Mouse (Mus musculus): Measurements from ENCODE around the gene Mip. TPM values are rescaled to one million over a fixed set of nuclear protein-coding genes. Genes with fewer than 3 reads are reported as not detected.

Mip gene
- polyA plus RNA-seq, 1 experiment, result not detected

GRCm38 (mm10) chr10:128214981-128215380 is 10.7 kb upstream of the Mip start:
- H3K4me3 ChIP-seq (replicated peaks; ENCODE audit: control insufficient read depth, low read depth, low read length), result no peak overlapping the region
- 63% methylated on average over 5 of the region's 5 CpGs for WGBS
- no peak for TF ChIP-seq POLR2A (IDR thresholded peaks at IDR 0.05; ENCODE audit: borderline replicate concordance, control insufficient read depth, low read depth, low read length)
- TF ChIP-seq CTCF (IDR thresholded peaks at IDR 0.05; ENCODE audit: control insufficient read depth, insufficient read depth, low read length), result no peak
- H3K27ac ChIP-seq (ENCODE audit: control insufficient read depth, insufficient read depth, low read depth, low read length, poor library complexity), result no peak overlapping the region
- no peaks in the 10 kb centered on the region; the same call in 1 of the 2 replicates for H3K4me1 ChIP-seq (ENCODE audit: control insufficient read depth, insufficient read depth, low read length)

DNA sequence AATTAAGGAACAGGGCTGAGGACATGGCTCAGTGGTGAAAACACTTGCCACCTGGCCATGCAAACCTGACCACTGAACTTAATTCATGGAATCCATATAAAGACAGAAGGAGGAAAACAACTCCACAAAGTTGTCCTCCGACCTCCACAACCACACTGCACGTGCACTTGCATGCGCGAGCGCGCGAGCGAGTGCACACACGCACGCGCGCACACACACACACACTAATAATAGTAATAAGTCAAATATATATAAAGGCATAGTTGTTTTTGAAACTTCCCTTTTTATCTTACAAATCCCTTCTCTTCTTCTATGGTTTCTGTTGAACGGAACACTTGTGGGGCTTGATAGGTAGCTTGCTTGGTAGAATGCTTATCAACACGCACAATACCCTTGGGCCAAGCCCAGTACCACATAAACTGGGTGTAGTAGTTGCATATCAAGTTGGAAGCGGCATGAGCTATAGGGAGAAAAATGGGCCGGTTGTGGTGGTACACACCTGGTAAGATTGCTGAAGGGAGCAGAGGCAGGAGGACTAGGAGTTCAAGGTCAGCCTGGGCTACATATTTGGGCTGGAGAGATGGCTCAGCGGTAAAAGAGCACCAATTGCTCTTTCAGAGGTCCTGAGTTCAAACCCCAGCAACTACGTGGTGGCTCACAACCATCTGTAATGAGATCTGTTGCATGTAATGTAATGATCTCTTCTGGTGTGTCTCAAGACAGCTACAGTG is 7.1 kb upstream of the Mip start:
- WGBS, result 58% methylated on average over 18 of the region's 18 CpGs
- TF ChIP-seq CTCF (IDR thresholded peaks at IDR 0.05; ENCODE audit: control insufficient read depth, insufficient read depth, low read length) (no peak), POLR2A (IDR thresholded peaks at IDR 0.05; ENCODE audit: borderline replicate concordance, control insufficient read depth, low read depth, low read length) (no peak)
- Histone ChIP-seq H3K27ac (ENCODE audit: control insufficient read depth, insufficient read depth, low read depth, low read length, poor library complexity) (peak overlapping the region; percentile 41), H3K4me3 (replicated peaks; ENCODE audit: control insufficient read depth, low read depth, low read length) (no peak overlapping the region), H3K4me1 (ENCODE audit: control insufficient read depth, insufficient read depth, low read length) (no peaks in the 10 kb centered on the region; the same call in 1 of the 2 replicates)

- Histone ChIP-seq H3K4me1 (ENCODE audit: control insufficient read depth, insufficient read depth, low read length) (no peaks in the 10 kb centered on the region; the same call in 1 of the 2 replicates), H3K27ac (ENCODE audit: control insufficient read depth, insufficient read depth, low read depth, low read length, poor library complexity) (no peak overlapping the region), H3K4me3 (replicated peaks; ENCODE audit: control insufficient read depth, low read depth, low read length) (no peak overlapping the region)
- TF ChIP-seq CTCF (IDR thresholded peaks at IDR 0.05; ENCODE audit: control insufficient read depth, insufficient read depth, low read length) (no peak), POLR2A (IDR thresholded peaks at IDR 0.05; ENCODE audit: borderline replicate concordance, control insufficient read depth, low read depth, low read length) (no peak)
- 64% methylated on average over 16 of the region's 16 CpGs for WGBS
Measured at GRCm38 (mm10) chr10:128221533-128222286, 3.9 kb upstream of the Mip start.

DNA sequence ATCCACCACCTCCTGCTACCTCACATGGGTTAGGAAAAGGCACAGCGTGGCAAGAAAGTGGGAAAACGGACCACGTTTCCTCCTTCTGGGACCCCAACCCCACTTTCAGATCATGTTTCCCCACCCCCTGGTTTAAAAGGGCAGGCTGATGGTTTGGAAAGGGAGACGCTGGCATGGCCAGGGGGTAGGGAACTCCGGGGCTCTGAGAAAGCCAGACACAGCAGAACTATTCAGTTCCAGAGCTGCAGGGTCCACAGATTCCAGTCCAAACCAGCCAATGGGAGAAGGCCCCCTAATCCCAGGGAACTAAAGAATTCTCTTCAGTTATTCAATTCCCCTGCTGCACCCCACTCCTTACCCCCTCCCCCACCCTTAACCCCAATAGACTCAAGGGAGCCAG is 574 bp upstream of the Mip start:
- WGBS, result 86% methylated on average over 5 of the region's 5 CpGs
- Histone ChIP-seq H3K4me3 (replicated peaks; ENCODE audit: control insufficient read depth, low read depth, low read length) (no peak overlapping the region), H3K27ac (ENCODE audit: control insufficient read depth, insufficient read depth, low read depth, low read length, poor library complexity) (no peak overlapping the region), H3K4me1 (ENCODE audit: control insufficient read depth, insufficient read depth, low read length) (no peaks in the 10 kb centered on the region)
- TF ChIP-seq CTCF (IDR thresholded peaks at IDR 0.05; ENCODE audit: control insufficient read depth, insufficient read depth, low read length), result no peak
- TF ChIP-seq POLR2A (IDR thresholded peaks at IDR 0.05; ENCODE audit: borderline replicate concordance, control insufficient read depth, low read depth, low read length), result no peak

- no peak for TF ChIP-seq POLR2A (IDR thresholded peaks at IDR 0.05; ENCODE audit: borderline replicate concordance, control insufficient read depth, low read depth, low read length)
- no peak for TF ChIP-seq CTCF (IDR thresholded peaks at IDR 0.05; ENCODE audit: control insufficient read depth, insufficient read depth, low read length)
- no peaks in the 10 kb centered on the region; the same call in 1 of the 2 replicates for H3K4me1 ChIP-seq (ENCODE audit: control insufficient read depth, insufficient read depth, low read length)
- H3K4me3 ChIP-seq (replicated peaks; ENCODE audit: control insufficient read depth, low read depth, low read length), result no peak overlapping the region
- no peak overlapping the region for H3K27ac ChIP-seq (ENCODE audit: control insufficient read depth, insufficient read depth, low read depth, low read length, poor library complexity)
- 68% methylated on average over 9 of the region's 9 CpGs for WGBS
Measured at GRCm38 (mm10) chr10:128227592-128227991, 2.0 kb downstream of the Mip start.

GRCm38 (mm10) chr10:128228009-128228408 is 2.4 kb downstream of the Mip start:
- Histone ChIP-seq H3K4me3 (replicated peaks; ENCODE audit: control insufficient read depth, low read depth, low read length) (no peak overlapping the region), H3K27ac (ENCODE audit: control insufficient read depth, insufficient read depth, low read depth, low read length, poor library complexity) (no peak overlapping the region), H3K4me1 (ENCODE audit: control insufficient read depth, insufficient read depth, low read length) (no peaks in the 10 kb centered on the region; the same call in 1 of the 2 replicates)
- 76% methylated on average over 8 of the region's 8 CpGs for WGBS
- TF ChIP-seq CTCF (IDR thresholded peaks at IDR 0.05; ENCODE audit: control insufficient read depth, insufficient read depth, low read length), result no peak
- no peak for TF ChIP-seq POLR2A (IDR thresholded peaks at IDR 0.05; ENCODE audit: borderline replicate concordance, control insufficient read depth, low read depth, low read length)

GRCm38 (mm10) chr10:128230582-128230981 is 4.9 kb downstream of the Mip start:
- no peaks in the 10 kb centered on the region; the same call in 1 of the 2 replicates for H3K4me1 ChIP-seq (ENCODE audit: control insufficient read depth, insufficient read depth, low read length)
- peak overlapping the region; percentile 38 for H3K27ac ChIP-seq (ENCODE audit: control insufficient read depth, insufficient read depth, low read depth, low read length, poor library complexity)
- no peak for TF ChIP-seq POLR2A (IDR thresholded peaks at IDR 0.05; ENCODE audit: borderline replicate concordance, control insufficient read depth, low read depth, low read length)
- TF ChIP-seq CTCF (IDR thresholded peaks at IDR 0.05; ENCODE audit: control insufficient read depth, insufficient read depth, low read length), result no peak
- 15% methylated on average over 12 of the region's 12 CpGs for WGBS
- peak overlapping the region; percentile 24 for H3K4me3 ChIP-seq (replicated peaks; ENCODE audit: control insufficient read depth, low read depth, low read length)

- Histone ChIP-seq H3K27ac (ENCODE audit: control insufficient read depth, insufficient read depth, low read depth, low read length, poor library complexity) (peak overlapping the region; percentile 38; the same call in 1 of the 2 replicates), H3K4me1 (ENCODE audit: control insufficient read depth, insufficient read depth, low read length) (no peaks in the 10 kb centered on the region; the same call in 1 of the 2 replicates), H3K4me3 (replicated peaks; ENCODE audit: control insufficient read depth, low read depth, low read length) (no peak overlapping the region)
- no peak for TF ChIP-seq CTCF (IDR thresholded peaks at IDR 0.05; ENCODE audit: control insufficient read depth, insufficient read depth, low read length)
- TF ChIP-seq POLR2A (IDR thresholded peaks at IDR 0.05; ENCODE audit: borderline replicate concordance, control insufficient read depth, low read depth, low read length), result no peak
- under 1% methylated on average over 5 of the region's 5 CpGs for WGBS
Measured at GRCm38 (mm10) chr10:128231146-128231545, 5.5 kb downstream of the Mip start.

Measured in bone marrow, adult 2 months (tissue).